Mouse (Mus musculus) MEL (cell line): ENCODE results near the gene Dpf2.

Experiments
- CTCF ChIP-seq, 3 experiments: IDR thresholded peaks in 2 of 3; conservative IDR thresholded peaks in 1 of 3; 2 replicates each; pipeline ENCODE4 v1.5.1; 2011 to 2012; ENCODE audit warnings: low read length in 3 of 3, low read depth in 2 of 3, mild to moderate bottlenecking in 2 of 3, improper control_type of control experiment in 1 of 3, inconsistent platforms in 1 of 3, mixed read lengths in 1 of 3, moderate library complexity in 1 of 3; ENCODE audit not compliant: control insufficient read depth in 1 of 3, insufficient read depth in 1 of 3, poor library complexity in 1 of 3, severe bottlenecking in 1 of 3
- EP300 ChIP-seq, 2 experiments: IDR thresholded peaks; 2 replicates each; pipeline ENCODE4 v1.6.1; 2011; ENCODE audit warnings: improper control_type of control experiment in 2 of 2, low read length in 2 of 2, low read depth in 1 of 2, mild to moderate bottlenecking in 1 of 2
- GATA1 ChIP-seq: IDR thresholded peaks from 2 replicates; pipeline ENCODE4 v1.6.1; 2011; ENCODE audit warnings: low read depth, low read length, improper control_type of control experiment
- NELFE ChIP-seq: IDR thresholded peaks from 2 replicates; pipeline ENCODE4 v1.6.1; 2011; ENCODE audit warnings: low read depth, low read length, improper control_type of control experiment
- POLR2A ChIP-seq, 2 experiments: IDR thresholded peaks; 2 replicates each; pipeline ENCODE4 v1.6.1; 2011 to 2012; ENCODE audit warnings: low read length in 2 of 2, mild to moderate bottlenecking in 2 of 2, control low read depth in 1 of 2, improper control_type of control experiment in 1 of 2, low read depth in 1 of 2, moderate library complexity in 1 of 2; ENCODE audit not compliant: control insufficient read depth in 1 of 2, insufficient read depth in 1 of 2, poor library complexity in 1 of 2
- RAD21 ChIP-seq: IDR thresholded peaks from 2 replicates; pipeline ENCODE4 v1.6.1; 2011; ENCODE audit warnings: mild to moderate bottlenecking, low read depth, low read length, improper control_type of control experiment
- SIN3A ChIP-seq: IDR thresholded peaks from 2 replicates; pipeline ENCODE4 v1.6.1; 2012; ENCODE audit warnings: low read length, improper control_type of control experiment, inconsistent platforms
- TAL1 ChIP-seq: IDR thresholded peaks from 2 replicates; pipeline ENCODE4 v1.6.1; 2012; ENCODE audit warnings: mild to moderate bottlenecking, inconsistent platforms, low read length, moderate library complexity, mixed read lengths
- TBP ChIP-seq: IDR thresholded peaks from 2 replicates; pipeline ENCODE4 v1.8.0; 2011; ENCODE audit warnings: low read depth, low read length, improper control_type of control experiment
- USF1 ChIP-seq: IDR thresholded peaks from 2 replicates; pipeline ENCODE4 v1.6.1; 2014; ENCODE audit warnings: low read depth, mild to moderate bottlenecking, inconsistent platforms, low read length, improper control_type of control experiment, moderate library complexity
- USF2 ChIP-seq, 2 experiments: IDR thresholded peaks; 2 replicates each; pipeline ENCODE4 v1.6.1; 2011 to 2012; ENCODE audit warnings: improper control_type of control experiment in 2 of 2, low read length in 2 of 2, borderline replicate concordance in 1 of 2, inconsistent platforms in 1 of 2, low read depth in 1 of 2, mild to moderate bottlenecking in 1 of 2; ENCODE audit not compliant: insufficient read depth in 1 of 2

DNA sequence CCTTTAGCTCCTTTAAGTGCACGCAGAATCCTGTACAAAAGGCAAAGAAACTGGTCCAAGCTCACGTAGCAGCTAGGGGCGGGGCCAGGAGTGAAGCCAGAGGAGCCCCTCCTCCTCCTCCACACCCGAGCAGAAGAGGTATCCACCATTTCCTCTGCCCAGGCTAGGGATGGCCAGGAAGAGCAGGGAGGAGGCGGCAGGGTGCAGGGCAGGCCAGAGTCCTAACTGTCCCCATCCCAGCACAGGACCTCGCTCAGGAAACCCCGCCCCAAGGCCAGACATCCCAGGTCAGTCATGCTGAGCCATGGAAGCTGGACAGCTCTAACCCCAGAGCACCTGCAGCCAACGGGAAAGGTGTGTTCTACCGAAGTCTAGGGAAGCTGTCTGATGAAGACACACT, 8.9 kb upstream of the Dpf2 start:
- TF ChIP-seq CTCF (IDR thresholded peaks at IDR 0.05 in 2 of 3, conservative IDR thresholded peaks at IDR 0.05 in 1 of 3; ENCODE audit: control insufficient read depth in 1 of 3, insufficient read depth in 1 of 3, low read depth in 2 of 3, low read length in 3 of 3, poor library complexity in 1 of 3, severe bottlenecking in 1 of 3) (no peak), POLR2A (IDR thresholded peaks at IDR 0.05; ENCODE audit: control insufficient read depth in 1 of 2, insufficient read depth in 1 of 2, low read depth in 1 of 2, low read length in 2 of 2, poor library complexity in 1 of 2) (0 out of 4 replicates have a peak, but pooled peaks of 1 of the 2 experiments have one; percentile 9), USF1 (no peak), NELFE (no peak), GATA1 (no peak), EP300 (IDR thresholded peaks at IDR 0.05; ENCODE audit: low read depth in 1 of 2, low read length in 2 of 2) (no peak), SIN3A (no peak), USF2 (IDR thresholded peaks at IDR 0.05; ENCODE audit: borderline replicate concordance in 1 of 2, insufficient read depth in 1 of 2, low read depth in 1 of 2, low read length in 2 of 2) (no peak), RAD21 (no peak), TBP (no peak), TAL1 (no peak)
